Mouse (Mus musculus) gonadal fat pad, adult 2 months (tissue): Measurements from ENCODE around the gene Gcc1. TPM values are rescaled to one million over a fixed set of nuclear protein-coding genes. Genes with fewer than 3 reads are reported as not detected.

Experiments used
- DNase-seq: peaks from one replicate; pipeline ENCODE4 v3.0.0-alpha.2; 2012; ENCODE audit warnings: low read depth
- polyA plus RNA-seq: library from polyadenylated mRNA; depleted of rRNA; stranded (reverse); fragments of >200 nt; gene quantifications from 2 replicates; pipeline ENCODE4 v1.2.3, GENCODE M21; 2012

The Gcc1 gene
- polyA plus RNA-seq, 1 experiment = 7.2 TPM

- no peak for DNase-seq
Measured at GRCm38 (mm10) chr6:28422651-28423290, 5.4 kb downstream of the Gcc1 start.

DNA sequence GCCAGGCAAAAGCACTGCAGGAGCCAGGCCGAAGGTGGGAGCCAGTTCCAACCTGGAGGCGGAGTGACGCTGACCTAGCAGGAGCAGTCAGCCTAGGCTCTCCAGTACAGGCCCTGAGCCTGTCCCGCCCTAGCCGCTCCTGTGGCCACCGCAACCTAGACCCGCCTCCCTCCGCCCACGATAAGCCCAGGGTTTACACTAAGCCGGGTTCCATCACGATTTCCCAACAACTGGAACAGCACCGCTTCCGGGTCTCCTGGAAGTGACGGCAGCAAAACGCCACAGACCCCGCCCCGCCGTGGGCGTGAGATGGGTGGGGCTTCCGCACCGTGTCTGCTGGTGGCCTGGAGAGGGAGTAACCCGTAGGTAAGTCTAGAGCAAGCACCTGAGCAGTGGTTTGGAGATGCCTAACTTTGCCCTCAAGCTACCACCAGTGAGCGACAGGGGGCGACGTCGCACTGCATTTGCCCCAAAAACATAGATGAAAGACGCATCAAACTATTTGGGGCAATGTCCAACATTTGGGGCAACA, 6.7 kb downstream of the Gcc1 start:
- DNase-seq = peak; percentile 92

- no peak for DNase-seq
Measured at GRCm38 (mm10) chr6:28420865-28421264, 7.3 kb downstream of the Gcc1 start.

GRCm38 (mm10) chr6:28420361-28420760, 7.8 kb downstream of the Gcc1 start:
- no peak for DNase-seq

GRCm38 (mm10) chr6:28419673-28420072, 8.5 kb downstream of the Gcc1 start:
- DNase-seq = no peak

GRCm38 (mm10) chr6:28418449-28418848, 9.7 kb downstream of the Gcc1 start:
- DNase-seq = no peak

GRCm38 (mm10) chr6:28416981-28417380, 11.2 kb downstream of the Gcc1 start:
- no peak for DNase-seq

- no peak for DNase-seq
Measured at GRCm38 (mm10) chr6:28411236-28411635, 17.0 kb downstream of the Gcc1 start.

- no peak for DNase-seq
Measured at GRCm38 (mm10) chr6:28410053-28410452, 18.1 kb downstream of the Gcc1 start.

DNA sequence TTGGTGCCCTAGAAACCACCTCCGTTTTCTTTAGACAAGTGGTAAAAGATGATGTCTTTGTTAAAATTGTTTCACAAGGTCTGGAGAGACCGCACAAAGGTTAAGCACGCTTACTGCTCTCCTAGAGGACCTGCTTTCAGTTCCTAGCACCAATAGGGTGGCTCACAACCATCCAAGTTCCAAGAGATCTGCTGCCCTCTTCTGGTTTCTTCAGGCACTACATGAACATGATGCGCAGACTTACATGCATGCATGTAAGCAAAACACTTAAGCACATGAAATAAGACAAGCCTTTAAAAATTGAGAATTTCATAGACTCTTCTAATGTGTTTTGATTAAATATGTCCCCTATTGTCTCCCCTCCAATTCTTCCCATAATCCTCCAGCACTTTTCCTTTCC, 28.4 kb downstream of the Gcc1 start:
- no peak for DNase-seq

- DNase-seq = no peak
Measured at GRCm38 (mm10) chr6:28398726-28399125, 29.5 kb downstream of the Gcc1 start.

- no peak for DNase-seq
Measured at GRCm38 (mm10) chr6:28397681-28398203, 30.4 kb downstream of the Gcc1 start, which contains the start of gene Zfp800. Gene Zfp800, minus strand, starts transcription at chr6:28398005.

- DNase-seq = no peak
Measured at GRCm38 (mm10) chr6:28396853-28397457, 31.2 kb downstream of the Gcc1 start.

GRCm38 (mm10) chr6:28396051-28396852, 31.9 kb downstream of the Gcc1 start:
- no peak for DNase-seq

DNA sequence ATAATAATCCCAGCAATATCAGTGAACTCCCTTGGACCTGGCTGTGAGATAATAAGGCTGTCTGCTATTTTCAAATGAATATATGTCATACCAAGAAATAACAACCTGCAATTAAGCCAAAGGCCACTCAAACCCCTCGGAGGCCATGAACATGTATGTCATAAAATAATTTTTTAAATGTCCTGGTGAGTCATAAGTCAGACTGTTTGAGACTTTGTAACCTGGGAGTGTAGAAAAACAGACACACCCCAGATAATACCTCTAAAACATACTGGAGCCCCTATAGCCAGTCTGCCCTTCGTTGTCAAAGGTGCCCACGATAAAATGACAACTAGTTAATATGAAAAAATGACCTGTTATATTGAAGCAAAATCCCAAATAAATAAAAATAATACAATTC, 39.2 kb downstream of the Gcc1 start:
- DNase-seq = no peak

DNA sequence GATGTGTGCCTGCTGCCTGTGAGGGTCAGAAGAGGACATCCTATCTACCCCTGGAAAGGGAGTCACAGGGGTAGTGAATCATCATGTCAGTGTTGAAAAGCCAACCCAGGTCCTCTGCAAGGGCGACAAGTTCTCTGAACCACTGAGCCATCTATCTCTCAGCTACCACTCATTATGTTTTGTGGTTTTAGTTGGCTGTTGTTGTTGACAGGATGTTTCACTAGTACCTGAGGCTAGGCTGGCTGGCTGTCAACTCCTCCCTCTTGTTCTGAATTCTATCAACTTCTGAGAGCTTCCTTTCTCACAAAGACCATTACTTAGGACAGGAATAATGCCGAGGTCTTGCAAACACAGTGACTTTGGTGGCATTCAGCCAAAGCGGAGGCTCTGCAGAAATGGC, 43.0 kb downstream of the Gcc1 start:
- no peak for DNase-seq

- no peak for DNase-seq
Measured at GRCm38 (mm10) chr6:28381983-28382382, 46.2 kb downstream of the Gcc1 start.

- no peak for DNase-seq
Measured at GRCm38 (mm10) chr6:28369966-28370683, 58.1 kb downstream of the Gcc1 start.

DNA sequence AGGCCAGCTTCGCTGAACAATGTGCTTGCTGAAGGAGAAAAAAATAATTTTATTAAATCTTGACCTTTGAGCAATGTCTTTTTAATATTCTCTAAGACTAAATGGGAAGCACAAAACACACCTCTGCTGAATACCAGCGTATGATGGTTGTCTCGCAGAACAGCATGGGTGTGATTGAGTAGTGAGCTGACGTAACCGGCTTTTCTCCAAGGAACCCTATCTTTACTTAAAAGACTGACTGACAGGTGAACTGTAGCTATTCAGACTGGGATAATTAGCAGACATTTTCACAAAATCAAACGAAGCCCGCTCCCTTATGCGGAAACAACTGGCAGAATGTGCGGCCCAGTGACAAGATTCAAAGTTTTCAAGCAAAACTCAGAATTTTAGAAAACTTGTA, 60.6 kb downstream of the Gcc1 start:
- DNase-seq = no peak
